In the genomic region with DNA sequence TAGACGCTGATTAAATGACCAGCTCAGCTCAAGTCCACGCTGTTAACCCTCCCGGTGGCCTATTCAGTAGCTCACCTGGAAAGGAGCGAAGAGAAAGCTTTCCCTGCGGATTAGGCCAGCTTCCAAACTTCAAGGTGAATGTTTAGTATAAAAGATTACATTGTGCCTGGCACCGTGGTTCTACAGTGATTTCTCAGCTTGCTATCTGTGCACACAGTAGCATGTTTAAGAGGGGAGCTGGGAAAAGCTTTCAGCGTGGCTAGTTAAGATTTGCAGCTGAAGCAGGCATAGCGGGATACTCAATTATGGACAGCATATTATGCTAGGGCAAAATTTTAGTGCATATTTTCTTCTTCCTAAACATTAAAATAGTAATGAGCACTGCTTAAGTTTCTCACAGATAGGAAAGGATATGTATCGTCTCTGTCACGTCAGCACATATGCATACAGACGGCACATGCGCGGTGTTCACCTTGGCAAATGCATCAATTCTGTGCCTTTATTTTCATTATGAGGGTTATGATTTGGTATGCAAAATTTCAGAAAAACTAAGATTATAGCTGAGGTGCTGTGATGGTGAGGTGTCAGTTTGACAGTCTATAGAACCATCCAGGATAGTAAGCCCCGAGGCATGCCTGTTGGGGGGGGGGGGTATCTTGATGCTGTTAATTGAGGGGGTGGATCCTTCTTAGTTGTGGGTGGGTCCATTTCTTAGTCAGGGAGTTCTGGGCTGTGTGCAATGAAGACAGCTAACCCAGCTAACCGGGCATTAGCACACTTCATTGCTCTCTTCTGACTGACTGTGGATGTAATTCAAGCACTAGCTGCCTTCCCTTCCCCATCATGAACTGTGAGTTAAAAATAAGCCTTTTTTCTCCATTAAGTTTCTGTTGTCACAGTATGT, we compare ENCODE assay signal across 29 mouse cellular contexts. TPM values are rescaled to one million over a fixed set of nuclear protein-coding genes. Genes with fewer than 3 reads are reported as not detected.
DNase-seq lines count a peak whose midpoint lies in the region; ATAC-seq lines count a peak whose summit lies in the region.
"Had no signal": no experiment of that assay in that cellular context is flagged by ENCODE, and none has a peak within 500 bp of the region (broad histone marks: within the 10 kb centered on the region; RNA-seq: fewer than 3 reads in every experiment).

No protein-coding gene starts in this region.

- no peak overlapping the region for H3K4me3 ChIP-seq in hindbrain, embryonic 15.5 days
- H3K4me3 ChIP-seq in hindbrain, embryonic 10.5 days, result no peak overlapping the region
- H3K4me3 ChIP-seq in forebrain, embryonic 14.5 days (ENCODE audit: low read depth, low read length), result no peak overlapping the region
- H3K4me3 ChIP-seq in intestine, embryonic 15.5 days (replicated peaks), result no peak overlapping the region
- H3K4me3 ChIP-seq: embryonic facial prominence, embryonic 15.5 days; kidney, embryonic 15.5 days; layer of hippocampus, adult 2 months; liver, embryonic 12.5 days; midbrain, embryonic 13.5 days; myocyte; neural tube, embryonic 12.5 days; stomach, embryonic 15.5 days had no signal

- H3K27me3 ChIP-seq in hindbrain, embryonic 15.5 days, result no peaks in the 10 kb centered on the region
- H3K27me3 ChIP-seq in hindbrain, embryonic 10.5 days (ENCODE audit: insufficient read depth, poor library complexity, severe bottlenecking), result no peaks in the 10 kb centered on the region
- no peaks in the 10 kb centered on the region for H3K27me3 ChIP-seq in forebrain, embryonic 14.5 days (replicated peaks; ENCODE audit: control insufficient read depth, insufficient read depth, low read length)
- no peaks in the 10 kb centered on the region for H3K27me3 ChIP-seq in intestine, embryonic 15.5 days (replicated peaks)
- H3K27me3 ChIP-seq: embryonic facial prominence, embryonic 15.5 days; kidney, embryonic 15.5 days; liver, embryonic 12.5 days; midbrain, embryonic 13.5 days; neural tube, embryonic 12.5 days; stomach, embryonic 15.5 days had no signal

- WGBS in hindbrain, embryonic 15.5 days, result 70% methylated on average over 15 of the region's 15 CpGs
- 80% methylated on average over 15 of the region's 15 CpGs for WGBS in hindbrain, embryonic 10.5 days
- WGBS in forebrain, embryonic 14.5 days, result 36% methylated on average over 15 of the region's 15 CpGs
- WGBS in intestine, embryonic 15.5 days, result 83% methylated on average over 15 of the region's 15 CpGs

- peaks cover 4% of the 10 kb centered on the region; the same call in 1 of the 2 replicates for H3K4me1 ChIP-seq in hindbrain, embryonic 15.5 days (replicated peaks)
- no peaks in the 10 kb centered on the region for H3K4me1 ChIP-seq in hindbrain, embryonic 10.5 days (replicated peaks)
- no peaks in the 10 kb centered on the region for H3K4me1 ChIP-seq in forebrain, embryonic 14.5 days (ENCODE audit: control insufficient read depth, insufficient read depth, low read length)
- H3K4me1 ChIP-seq in intestine, embryonic 15.5 days (replicated peaks), result no peaks in the 10 kb centered on the region
- H3K4me1 ChIP-seq: embryonic facial prominence, embryonic 15.5 days; kidney, embryonic 15.5 days; liver, embryonic 12.5 days; midbrain, embryonic 13.5 days; neural tube, embryonic 12.5 days; stomach, embryonic 15.5 days had no signal

- ATAC-seq in hindbrain, embryonic 15.5 days (ENCODE audit: low FRiP score, low read depth), result 0 out of 2 replicates have a peak, but pooled peaks have one; percentile 27
- ATAC-seq in forebrain, embryonic 14.5 days, result peak; percentile 44; the same call in 1 of the 2 replicates
- ATAC-seq in intestine, embryonic 15.5 days, result no peak
- ATAC-seq in activated CD4-positive, CD25-positive, alpha-beta regulatory T cell, adult 4 months, result no peak
- ATAC-seq: liver, embryonic 12.5 days; liver, postnatal 0 days; midbrain, embryonic 13.5 days; Patski had no signal

- no peak overlapping the region for H3K9ac ChIP-seq in hindbrain, embryonic 15.5 days
- H3K9ac ChIP-seq in forebrain, embryonic 14.5 days (ENCODE audit: low read length), result no peak overlapping the region
- H3K9ac ChIP-seq in intestine, embryonic 15.5 days, result no peak overlapping the region
- H3K9ac ChIP-seq: embryonic facial prominence, embryonic 15.5 days; kidney, embryonic 15.5 days; liver, embryonic 12.5 days; liver, postnatal 0 days; midbrain, embryonic 13.5 days; neural tube, embryonic 12.5 days; stomach, embryonic 15.5 days had no signal

- H3K9me3 ChIP-seq in hindbrain, embryonic 15.5 days, result no peaks in the 10 kb centered on the region
- H3K9me3 ChIP-seq in hindbrain, embryonic 10.5 days, result no peaks in the 10 kb centered on the region
- no peaks in the 10 kb centered on the region for H3K9me3 ChIP-seq in forebrain, embryonic 14.5 days (replicated peaks; ENCODE audit: control insufficient read depth, low read length)
- no peaks in the 10 kb centered on the region for H3K9me3 ChIP-seq in intestine, embryonic 15.5 days
- H3K9me3 ChIP-seq: embryonic facial prominence, embryonic 15.5 days; kidney, embryonic 15.5 days; liver, embryonic 12.5 days; midbrain, embryonic 13.5 days; neural tube, embryonic 12.5 days; stomach, embryonic 15.5 days had no signal

- H3K4me2 ChIP-seq in hindbrain, embryonic 15.5 days, result no peak overlapping the region
- no peak overlapping the region for H3K4me2 ChIP-seq in forebrain, embryonic 14.5 days (ENCODE audit: low read length)
- H3K4me2 ChIP-seq in intestine, embryonic 15.5 days (replicated peaks), result no peak overlapping the region
- H3K4me2 ChIP-seq: embryonic facial prominence, embryonic 15.5 days; heart, embryonic 11.5 days; kidney, embryonic 15.5 days; liver, embryonic 12.5 days; midbrain, embryonic 13.5 days; neural tube, embryonic 12.5 days; stomach, embryonic 15.5 days had no signal

- no peak for DNase-seq in hindbrain, embryonic 10.5 days (ENCODE audit: low spot score)
- DNase-seq in retina, postnatal 1 day, result peak; percentile 14
- DNase-seq in retina, embryonic 14.5 days (ENCODE audit: low spot score), result no peak
- peak; percentile 53 for DNase-seq in forebrain, embryonic 14.5 days (ENCODE audit: low spot score)
- DNase-seq: adrenal gland, postnatal 14 days; cerebellum, adult 18-20 months; cerebellum, postnatal 10 days; gastrocnemius, postnatal 25 days; heart, adult 11 months; heart, postnatal 36 days; kidney, adult 11 months; kidney, postnatal 25 days; left cerebral cortex, postnatal 4 days; liver, postnatal 0 days; lung, postnatal 36 days; right cerebral cortex, postnatal 25 days had no signal

- no peaks in the 10 kb centered on the region for H3K36me3 ChIP-seq in hindbrain, embryonic 15.5 days
- no peaks in the 10 kb centered on the region for H3K36me3 ChIP-seq in hindbrain, embryonic 10.5 days
- no peaks in the 10 kb centered on the region for H3K36me3 ChIP-seq in forebrain, embryonic 14.5 days (ENCODE audit: control insufficient read depth, insufficient read depth, low read length)
- no peaks in the 10 kb centered on the region for H3K36me3 ChIP-seq in intestine, embryonic 15.5 days
- H3K36me3 ChIP-seq: embryonic facial prominence, embryonic 15.5 days; kidney, embryonic 15.5 days; liver, embryonic 12.5 days; midbrain, embryonic 13.5 days; neural tube, embryonic 12.5 days; stomach, embryonic 15.5 days had no signal

- no peak overlapping the region for H3K27ac ChIP-seq in hindbrain, embryonic 15.5 days (replicated peaks)
- H3K27ac ChIP-seq in hindbrain, embryonic 10.5 days, result no peak overlapping the region
- H3K27ac ChIP-seq in forebrain, embryonic 14.5 days (ENCODE audit: low read depth, low read length), result no peak overlapping the region
- H3K27ac ChIP-seq in intestine, embryonic 15.5 days, result no peak overlapping the region
- H3K27ac ChIP-seq: embryonic facial prominence, embryonic 15.5 days; kidney, embryonic 15.5 days; layer of hippocampus, adult 2 months; liver, embryonic 12.5 days; midbrain, embryonic 13.5 days; neural tube, embryonic 12.5 days; stomach, embryonic 15.5 days had no signal

RNA-seq across cellular contexts. Expression of a gene that starts 38.8 kb away (rescaled TPM):
- polyA plus RNA-seq in hindbrain, embryonic 15.5 days (2015; fragmentation: Nextera tagmentation; extraction: Ambion mirVana), result 18.9 and 22.1 TPM in 2 replicates
- polyA plus RNA-seq in hindbrain, embryonic 10.5 days (2016; fragmentation: Nextera tagmentation; extraction: Ambion mirVana), result 0.90 and 3.0 TPM in 2 replicates
- 10.4 and 12.5 TPM in 2 replicates for polyA plus RNA-seq in forebrain, embryonic 14.5 days (2014; fragmentation: Nextera tagmentation; extraction: Ambion mirVana)
- polyA plus RNA-seq in intestine, embryonic 15.5 days (2015; fragmentation: Nextera tagmentation; extraction: Ambion mirVana), result 0.23 and 0.42 TPM in 2 replicates
- 1 to 10 TPM; 1.6 to 2.1 TPM for polyA plus RNA-seq in activated CD4-positive, CD25-positive, alpha-beta regulatory T cell, adult 4 months (2017; shearing (Covaris generic))

Comparison
In these comparisons a context has a peak if more than half of its experiments do, and no peak if none do; other contexts are left out.
1. DNase-seq: peak in retina, postnatal 1 day (single experiment) and forebrain, embryonic 14.5 days (single experiment); none in hindbrain, embryonic 10.5 days (single experiment) and retina, embryonic 14.5 days (single experiment).
2. ATAC-seq: peak in hindbrain, embryonic 15.5 days (single experiment) and forebrain, embryonic 14.5 days (single experiment); none in intestine, embryonic 15.5 days (single experiment) and activated CD4-positive, CD25-positive, alpha-beta regulatory T cell, adult 4 months (single experiment).